Mouse (Mus musculus): ENCODE results near the gene Bmpr2.

The Bmpr2 gene

GRCm38 (mm10) chr1:59901082-59901876 is 138.1 kb downstream of the Bmpr2 start:
- no peak for DNase-seq

- peak; percentile 73 for DNase-seq
These were observed 139.4 kb downstream of the Bmpr2 start for GRCm38 (mm10) chr1:59902634-59903033.

GRCm38 (mm10) chr1:59904630-59905295 is 141.6 kb downstream of the Bmpr2 start:
- DNase-seq = no peak

GRCm38 (mm10) chr1:59905916-59906315 is 142.7 kb downstream of the Bmpr2 start:
- DNase-seq = no peak

- no peak for DNase-seq
These were observed 143.8 kb downstream of the Bmpr2 start for GRCm38 (mm10) chr1:59906819-59907521.

GRCm38 (mm10) chr1:59907700-59908099 is 144.5 kb downstream of the Bmpr2 start:
- DNase-seq = no peak

GRCm38 (mm10) chr1:59910941-59911340 is 147.7 kb downstream of the Bmpr2 start:
- no peak for DNase-seq

- peak; percentile 97 for DNase-seq
These were observed 149.4 kb downstream of the Bmpr2 start, which contains the start of gene Fam117b for GRCm38 (mm10) chr1:59912413-59913157. Gene Fam117b (plus strand): TSS chr1:59913006.

- no peak for DNase-seq
These were observed 150.1 kb downstream of the Bmpr2 start for GRCm38 (mm10) chr1:59913195-59913868.

- peak; percentile 46 for DNase-seq
These were observed 150.6 kb downstream of the Bmpr2 start for GRCm38 (mm10) chr1:59913869-59914225.

- no peak for DNase-seq
These were observed 151.6 kb downstream of the Bmpr2 start for GRCm38 (mm10) chr1:59914799-59915198.

- DNase-seq = no peak
These were observed 152.8 kb downstream of the Bmpr2 start for GRCm38 (mm10) chr1:59915843-59916610.

GRCm38 (mm10) chr1:59917401-59917800 is 154.2 kb downstream of the Bmpr2 start:
- no peak for DNase-seq

- DNase-seq = no peak
These were observed 154.9 kb downstream of the Bmpr2 start for GRCm38 (mm10) chr1:59918075-59918474.

GRCm38 (mm10) chr1:59923201-59923600 is 160.0 kb downstream of the Bmpr2 start:
- no peak for DNase-seq

- no peak for DNase-seq
These were observed 160.5 kb downstream of the Bmpr2 start for GRCm38 (mm10) chr1:59923673-59924072.

- no peak for DNase-seq
These were observed 161.2 kb downstream of the Bmpr2 start for GRCm38 (mm10) chr1:59924411-59924810.

- DNase-seq = no peak
These were observed 162.9 kb downstream of the Bmpr2 start for GRCm38 (mm10) chr1:59926021-59926672.

GRCm38 (mm10) chr1:59927131-59927680 is 164.0 kb downstream of the Bmpr2 start:
- DNase-seq = no peak
